Mouse (Mus musculus) lung, embryonic 15.5 days (tissue): Measurements from ENCODE around the gene Slc35f5. TPM values are rescaled to one million over a fixed set of nuclear protein-coding genes. Genes with fewer than 3 reads are reported as not detected.
A peak's percentile ranks its signal among the peaks of the same experiment; 100 is the strongest.

ENCODE experiments used
- ATAC-seq: fragments of 200-750 bp; cut with Nextera tagmentation; 2 replicates; pipeline ENCODE4 v1.8.0; 2017; ENCODE audit warnings: moderate number of reproducible peaks, borderline replicate concordance; ENCODE audit not compliant: low FRiP score, low TSS enrichment; ENCODE audit errors: extremely low read depth
- H3K27ac ChIP-seq: fragments of 300-500 bp; sonication (generic); 2 replicates; pipeline ENCODE4 v1.5.1; 2015; ENCODE audit warnings: moderate library complexity, mild to moderate bottlenecking, inconsistent platforms
- H3K27me3 ChIP-seq: fragments of 300-500 bp; sonication (generic); 2 replicates; pipeline ENCODE4 v1.6.1; 2015; ENCODE audit warnings: inconsistent platforms
- H3K36me3 ChIP-seq: fragments of 300-500 bp; sonication (generic); 2 replicates; pipeline ENCODE4 v1.6.1; 2015; ENCODE audit warnings: inconsistent platforms
- H3K4me1 ChIP-seq: fragments of 300-500 bp; sonication (generic); 2 replicates; pipeline ENCODE4 v1.6.1; 2015; ENCODE audit warnings: inconsistent platforms
- H3K4me2 ChIP-seq: fragments of 300-500 bp; sonication (generic); 2 replicates; pipeline ENCODE4 v1.6.1; 2015; ENCODE audit warnings: inconsistent platforms, mild to moderate bottlenecking, moderate library complexity
- H3K4me3 ChIP-seq: fragments of 300-500 bp; sonication (generic); 2 replicates; pipeline ENCODE4 v1.5.1; 2015; ENCODE audit warnings: mild to moderate bottlenecking, inconsistent platforms
- H3K9ac ChIP-seq: fragments of 300-500 bp; sonication (generic); 2 replicates; pipeline ENCODE4 v1.6.1; 2015; ENCODE audit warnings: inconsistent platforms
- H3K9me3 ChIP-seq: fragments of 300-500 bp; sonication (generic); 2 replicates; pipeline ENCODE4 v1.6.1; 2016; ENCODE audit warnings: inconsistent platforms
- WGBS: fragments of 180-500 bp; shearing (Covaris S2); methylation state at CpG from one replicate; pipeline ENCODE4 v1.1.7; 2015; 5-methylcytosine and 5-hydroxymethylcytosine counted together
- polyA plus RNA-seq: library from polyadenylated mRNA; unstranded; fragments of >200 nt; fragmentation: Nextera tagmentation; extraction: Ambion mirVana; gene quantifications from 2 replicates; pipeline ENCODE4 v1.2.1, GENCODE M21; 2015

The Slc35f5 gene
- polyA plus RNA-seq, 1 experiment from 2014 or later = 53.0 TPM

- H3K4me2 ChIP-seq = no peak overlapping the region
- ATAC-seq = no peak
- no peak overlapping the region for H3K4me3 ChIP-seq
- no peaks in the 10 kb centered on the region for H3K9me3 ChIP-seq
- H3K9ac ChIP-seq = no peak overlapping the region
- H3K4me1 ChIP-seq = no peaks in the 10 kb centered on the region
- peaks cover 60% of the 10 kb centered on the region for H3K36me3 ChIP-seq
- H3K27me3 ChIP-seq = no peaks in the 10 kb centered on the region
- WGBS = 81% methylated on average over 1 of the region's 1 CpGs
- H3K27ac ChIP-seq = no peak overlapping the region
These were observed 17.7 kb downstream of the Slc35f5 start for GRCm38 (mm10) chr1:125578091-125578490.

- Histone ChIP-seq H3K4me2 (no peak overlapping the region), H3K9me3 (no peaks in the 10 kb centered on the region), H3K9ac (no peak overlapping the region), H3K4me1 (no peaks in the 10 kb centered on the region), H3K4me3 (no peak overlapping the region), H3K27me3 (no peaks in the 10 kb centered on the region), H3K27ac (no peak overlapping the region), H3K36me3 (peaks cover 53% of the 10 kb centered on the region)
- 91% methylated on average over 3 of the region's 3 CpGs for WGBS
- no peak for ATAC-seq
These were observed 20.7 kb downstream of the Slc35f5 start for GRCm38 (mm10) chr1:125581134-125581533.

GRCm38 (mm10) chr1:125603620-125604019 lies 43.2 kb downstream of the Slc35f5 start:
- no peak overlapping the region for H3K4me3 ChIP-seq
- no peaks in the 10 kb centered on the region for H3K9me3 ChIP-seq
- no peak overlapping the region for H3K27ac ChIP-seq
- H3K4me1 ChIP-seq = no peaks in the 10 kb centered on the region
- H3K27me3 ChIP-seq = no peaks in the 10 kb centered on the region
- WGBS = 75% methylated on average over 4 of the region's 4 CpGs
- ATAC-seq = no peak
- no peaks in the 10 kb centered on the region for H3K36me3 ChIP-seq
- H3K4me2 ChIP-seq = no peak overlapping the region
- no peak overlapping the region for H3K9ac ChIP-seq

GRCm38 (mm10) chr1:125607087-125607803 lies 46.9 kb downstream of the Slc35f5 start:
- no peaks in the 10 kb centered on the region for H3K36me3 ChIP-seq
- no peaks in the 10 kb centered on the region for H3K4me1 ChIP-seq
- H3K9ac ChIP-seq = no peak overlapping the region
- H3K9me3 ChIP-seq = no peaks in the 10 kb centered on the region
- H3K4me3 ChIP-seq = no peak overlapping the region
- H3K4me2 ChIP-seq = no peak overlapping the region
- WGBS = 34% methylated on average over 10 of the region's 10 CpGs
- peak; percentile 64 for ATAC-seq
- no peak overlapping the region for H3K27ac ChIP-seq
- no peaks in the 10 kb centered on the region for H3K27me3 ChIP-seq

- no peak for ATAC-seq
- no peak overlapping the region for H3K9ac ChIP-seq
- no peaks in the 10 kb centered on the region for H3K4me1 ChIP-seq
- H3K4me2 ChIP-seq = no peak overlapping the region
- no peaks in the 10 kb centered on the region for H3K9me3 ChIP-seq
- no peaks in the 10 kb centered on the region for H3K36me3 ChIP-seq
- H3K4me3 ChIP-seq = no peak overlapping the region
- no peak overlapping the region for H3K27ac ChIP-seq
- 55% methylated on average over 4 of the region's 4 CpGs for WGBS
- H3K27me3 ChIP-seq = no peaks in the 10 kb centered on the region
These were observed 64.1 kb downstream of the Slc35f5 start for GRCm38 (mm10) chr1:125624376-125625076.

- Histone ChIP-seq H3K9me3 (no peaks in the 10 kb centered on the region), H3K4me2 (no peak overlapping the region), H3K4me1 (no peaks in the 10 kb centered on the region), H3K4me3 (no peak overlapping the region), H3K27me3 (no peaks in the 10 kb centered on the region), H3K9ac (no peak overlapping the region), H3K27ac (no peak overlapping the region), H3K36me3 (no peaks in the 10 kb centered on the region)
- WGBS = 90% methylated on average over 8 of the region's 8 CpGs
- ATAC-seq = no peak
These were observed 79.3 kb downstream of the Slc35f5 start for GRCm38 (mm10) chr1:125639501-125640253.

GRCm38 (mm10) chr1:125643643-125644042 lies 83.2 kb downstream of the Slc35f5 start:
- no peak for ATAC-seq
- H3K36me3 ChIP-seq = no peaks in the 10 kb centered on the region
- WGBS = 9% methylated on average over 1 of the region's 1 CpGs
- no peak overlapping the region for H3K4me3 ChIP-seq
- H3K4me2 ChIP-seq = no peak overlapping the region
- H3K27me3 ChIP-seq = no peaks in the 10 kb centered on the region
- no peak overlapping the region for H3K9ac ChIP-seq
- H3K4me1 ChIP-seq = no peaks in the 10 kb centered on the region
- H3K27ac ChIP-seq = no peak overlapping the region
- H3K9me3 ChIP-seq = no peaks in the 10 kb centered on the region

Other genes with a start within 250 kb of the Slc35f5 start
- 335 and 337 TPM in 2 replicates for gene Actr3, start 124.9 kb upstream of the Slc35f5 start, polyA plus RNA-seq
- gene Gpr39, start 116.4 kb downstream of the Slc35f5 start, polyA plus RNA-seq = 3.8 and 3.9 TPM in 2 replicates